Mouse (Mus musculus) forebrain, embryonic 14.5 days (tissue): ENCODE measurements around the gene Olfr417. TPM values are rescaled to one million over a fixed set of nuclear protein-coding genes. Genes with fewer than 3 reads are reported as not detected.

ENCODE experiments used
- polyA plus RNA-seq: library from polyadenylated mRNA; unstranded; fragments of >200 nt; fragmentation: Nextera tagmentation; extraction: Ambion mirVana; gene quantifications from 2 replicates; pipeline ENCODE4 v1.2.1, GENCODE M21; 2014

The Olfr417 gene
- polyA plus RNA-seq, 1 experiment from 2014 or later = not detected

Other genes with a start within 250 kb of the Olfr417 start
- gene Olfr231, start 244.0 kb upstream of the Olfr417 start, polyA plus RNA-seq = not detected in 2 replicates
- not detected in 2 replicates for gene Olfr424, start 233.6 kb upstream of the Olfr417 start, polyA plus RNA-seq
- not detected in 2 replicates for gene Olfr420, start 209.5 kb upstream of the Olfr417 start, polyA plus RNA-seq
- gene Spta1, start 192.3 kb upstream of the Olfr417 start, polyA plus RNA-seq = 0.10 and 0.13 TPM in 2 replicates
- not detected in 2 replicates for gene Olfr419, start 113.1 kb upstream of the Olfr417 start, polyA plus RNA-seq
- not detected in 2 replicates for gene Mptx1, start 34.6 kb upstream of the Olfr417 start, polyA plus RNA-seq
- not detected in 2 replicates for gene Olfr248, start 25.9 kb downstream of the Olfr417 start, polyA plus RNA-seq
- gene Olfr414, start 58.9 kb downstream of the Olfr417 start, polyA plus RNA-seq = not detected in 2 replicates
- not detected in 2 replicates for gene Olfr220, start 77.0 kb downstream of the Olfr417 start, polyA plus RNA-seq
- 5.0 and 6.4 TPM in 2 replicates for gene Fmn2, start 136.7 kb downstream of the Olfr417 start, polyA plus RNA-seq